Mouse (Mus musculus) bone marrow, adult 2 months (tissue): ENCODE data around the gene Zdbf2.

Experiments used
- CTCF ChIP-seq: fragments of 200-500 bp; IDR thresholded peaks from 2 replicates; pipeline ENCODE4 v1.5.1; 2011; ENCODE audit warnings: low read length, control low read depth; ENCODE audit not compliant: control insufficient read depth, insufficient read depth
- POLR2A ChIP-seq: fragments of 200-500 bp; IDR thresholded peaks from 2 replicates; pipeline ENCODE4 v1.6.1; 2011; ENCODE audit warnings: low read depth, mild to moderate bottlenecking, control low read depth, low read length, borderline replicate concordance; ENCODE audit not compliant: control insufficient read depth

DNA sequence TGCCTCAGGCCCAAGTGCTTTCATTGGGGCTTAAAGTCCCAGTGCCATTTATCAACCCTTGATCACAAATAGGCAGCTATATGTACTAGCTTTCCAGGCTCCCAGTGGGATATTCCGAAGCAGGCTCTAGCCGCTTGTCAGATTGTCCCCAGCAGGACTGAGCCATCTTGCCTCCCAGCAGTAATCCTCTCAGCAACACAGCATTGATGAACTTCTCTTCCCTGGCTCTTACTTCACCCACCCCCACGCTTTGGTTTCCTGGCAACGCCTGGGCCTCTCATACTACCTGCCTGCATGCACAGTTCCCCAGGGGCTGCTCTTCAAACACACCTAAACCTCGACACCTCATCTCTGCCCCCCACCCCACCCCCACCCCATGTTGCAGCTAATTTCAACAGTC is 35.7 kb upstream of the Zdbf2 start:
- TF ChIP-seq POLR2A (no peak), CTCF (no peak)
